Mouse (Mus musculus): ENCODE data around the gene Pdlim3.

- TF ChIP-seq EP300 (IDR thresholded peaks at IDR 0.05) (0 out of 2 replicates have a peak, but pooled peaks have one; percentile 7), CTCF (IDR thresholded peaks at IDR 0.05) (no peak)
These were observed 20.5 kb downstream of the Pdlim3 start for GRCm38 (mm10) chr8:45905591-45906250.
